Mouse (Mus musculus): ENCODE results near the gene Dip2c. TPM values are rescaled to one million over a fixed set of nuclear protein-coding genes. Genes with fewer than 3 reads are reported as not detected.

The Dip2c gene
- polyA plus RNA-seq, 1 experiment from 2014 or later, result 3.5 TPM

GRCm38 (mm10) chr13:9371387-9371786 lies 95.1 kb downstream of the Dip2c start:
- H3K27me3 ChIP-seq (replicated peaks; ENCODE audit: insufficient read depth, low read length), result no peaks in the 10 kb centered on the region
- H3K4me2 ChIP-seq (replicated peaks; ENCODE audit: low read depth, low read length), result no peak overlapping the region
- H3K36me3 ChIP-seq (ENCODE audit: insufficient read depth, low read length), result no peaks in the 10 kb centered on the region
- no peaks in the 10 kb centered on the region for H3K4me1 ChIP-seq (ENCODE audit: insufficient read depth, low read depth, low read length)
- H3K9me3 ChIP-seq (ENCODE audit: low read length), result no peaks in the 10 kb centered on the region
- no peak overlapping the region for H3K4me3 ChIP-seq (ENCODE audit: low read depth, low read length)
- no peak for ATAC-seq
- H3K9ac ChIP-seq (replicated peaks; ENCODE audit: low read depth), result no peak overlapping the region
- H3K27ac ChIP-seq (ENCODE audit: low read length), result no peak overlapping the region
- TF ChIP-seq EP300 (IDR thresholded peaks at IDR 0.05) (no peak), CTCF (IDR thresholded peaks at IDR 0.05) (no peak)
- 42% methylated on average over 1 of the region's 1 CpGs for whole genome bisulfite sequencing
- DNase-seq (ENCODE audit: low spot score), result no peak

- no peaks in the 10 kb centered on the region for H3K27me3 ChIP-seq (replicated peaks; ENCODE audit: insufficient read depth, low read length)
- no peak overlapping the region for H3K9ac ChIP-seq (replicated peaks; ENCODE audit: low read depth)
- 56% methylated on average over 2 of the region's 2 CpGs for WGBS
- no peak overlapping the region for H3K4me3 ChIP-seq (ENCODE audit: low read depth, low read length)
- no peak overlapping the region for H3K4me2 ChIP-seq (replicated peaks; ENCODE audit: low read depth, low read length)
- no peak for ATAC-seq
- DNase-seq (ENCODE audit: low spot score), result no peak
- no peaks in the 10 kb centered on the region for H3K9me3 ChIP-seq (ENCODE audit: low read length)
- no peaks in the 10 kb centered on the region for H3K4me1 ChIP-seq (ENCODE audit: insufficient read depth, low read depth, low read length)
- TF ChIP-seq EP300 (IDR thresholded peaks at IDR 0.05) (no peak), CTCF (IDR thresholded peaks at IDR 0.05) (no peak)
- no peaks in the 10 kb centered on the region for H3K36me3 ChIP-seq (ENCODE audit: insufficient read depth, low read length)
- H3K27ac ChIP-seq (ENCODE audit: low read length), result no peak overlapping the region
These were observed 100.8 kb downstream of the Dip2c start for GRCm38 (mm10) chr13:9377130-9377529.

- DNase-seq (ENCODE audit: low spot score) (no peak), ATAC-seq (no peak)
- no peak overlapping the region for H3K4me2 ChIP-seq (replicated peaks; ENCODE audit: low read depth, low read length)
- no peak overlapping the region for H3K27ac ChIP-seq (ENCODE audit: low read length)
- 69% methylated on average over 5 of the region's 5 CpGs for WGBS
- H3K36me3 ChIP-seq (ENCODE audit: insufficient read depth, low read length), result no peaks in the 10 kb centered on the region
- H3K9ac ChIP-seq (replicated peaks; ENCODE audit: low read depth), result no peak overlapping the region
- no peak for TF ChIP-seq EP300 (IDR thresholded peaks at IDR 0.05)
- TF ChIP-seq CTCF (IDR thresholded peaks at IDR 0.05), result no peak
- H3K4me1 ChIP-seq (ENCODE audit: insufficient read depth, low read depth, low read length), result no peaks in the 10 kb centered on the region
- H3K27me3 ChIP-seq (replicated peaks; ENCODE audit: insufficient read depth, low read length), result no peaks in the 10 kb centered on the region
- H3K4me3 ChIP-seq (ENCODE audit: low read depth, low read length), result no peak overlapping the region
- no peaks in the 10 kb centered on the region for H3K9me3 ChIP-seq (ENCODE audit: low read length)
These were observed 104.5 kb downstream of the Dip2c start for GRCm38 (mm10) chr13:9380740-9381410.

- TF ChIP-seq EP300 (IDR thresholded peaks at IDR 0.05) (no peak), CTCF (IDR thresholded peaks at IDR 0.05) (no peak)
- no peaks in the 10 kb centered on the region for H3K4me1 ChIP-seq (ENCODE audit: insufficient read depth, low read depth, low read length)
- H3K36me3 ChIP-seq (ENCODE audit: insufficient read depth, low read length), result no peaks in the 10 kb centered on the region
- no peak overlapping the region for H3K4me2 ChIP-seq (replicated peaks; ENCODE audit: low read depth, low read length)
- H3K9ac ChIP-seq (replicated peaks; ENCODE audit: low read depth), result no peak overlapping the region
- no peak overlapping the region for H3K27ac ChIP-seq (ENCODE audit: low read length)
- DNase-seq (ENCODE audit: low spot score) (no peak), ATAC-seq (no peak)
- WGBS, result 65% methylated on average over 2 of the region's 2 CpGs
- H3K4me3 ChIP-seq (ENCODE audit: low read depth, low read length), result no peak overlapping the region
- H3K27me3 ChIP-seq (replicated peaks; ENCODE audit: insufficient read depth, low read length), result no peaks in the 10 kb centered on the region
- H3K9me3 ChIP-seq (ENCODE audit: low read length), result no peaks in the 10 kb centered on the region
These were observed 111.7 kb downstream of the Dip2c start for GRCm38 (mm10) chr13:9388017-9388416.

GRCm38 (mm10) chr13:9389334-9389733 lies 113.0 kb downstream of the Dip2c start:
- Histone ChIP-seq H3K27ac (ENCODE audit: low read length) (no peak overlapping the region), H3K36me3 (ENCODE audit: insufficient read depth, low read length) (no peaks in the 10 kb centered on the region), H3K9ac (replicated peaks; ENCODE audit: low read depth) (no peak overlapping the region), H3K27me3 (replicated peaks; ENCODE audit: insufficient read depth, low read length) (no peaks in the 10 kb centered on the region), H3K4me1 (ENCODE audit: insufficient read depth, low read depth, low read length) (no peaks in the 10 kb centered on the region), H3K4me2 (replicated peaks; ENCODE audit: low read depth, low read length) (no peak overlapping the region), H3K9me3 (ENCODE audit: low read length) (no peaks in the 10 kb centered on the region), H3K4me3 (ENCODE audit: low read depth, low read length) (no peak overlapping the region)
- TF ChIP-seq CTCF (IDR thresholded peaks at IDR 0.05) (peak; percentile 54), EP300 (IDR thresholded peaks at IDR 0.05) (no peak)
- no peak for DNase-seq (ENCODE audit: low spot score)
- ATAC-seq, result no peak
- 86% methylated on average over 1 of the region's 1 CpGs for WGBS

GRCm38 (mm10) chr13:9390204-9390804 lies 114.0 kb downstream of the Dip2c start:
- Histone ChIP-seq H3K9ac (replicated peaks; ENCODE audit: low read depth) (no peak overlapping the region), H3K9me3 (ENCODE audit: low read length) (no peaks in the 10 kb centered on the region), H3K4me2 (replicated peaks; ENCODE audit: low read depth, low read length) (no peak overlapping the region), H3K36me3 (ENCODE audit: insufficient read depth, low read length) (no peaks in the 10 kb centered on the region), H3K27ac (ENCODE audit: low read length) (no peak overlapping the region), H3K4me3 (ENCODE audit: low read depth, low read length) (no peak overlapping the region), H3K27me3 (replicated peaks; ENCODE audit: insufficient read depth, low read length) (no peaks in the 10 kb centered on the region), H3K4me1 (ENCODE audit: insufficient read depth, low read depth, low read length) (no peaks in the 10 kb centered on the region)
- TF ChIP-seq CTCF (IDR thresholded peaks at IDR 0.05) (no peak), EP300 (IDR thresholded peaks at IDR 0.05) (no peak)
- ATAC-seq, result no peak
- no peak for DNase-seq (ENCODE audit: low spot score)
- WGBS, result 52% methylated on average over 5 of the region's 5 CpGs
